Mouse (Mus musculus) adrenal gland, adult 2 months (tissue): ENCODE measurements around the gene Slc10a6. TPM values are rescaled to one million over a fixed set of nuclear protein-coding genes. Genes with fewer than 3 reads are reported as not detected.

Source experiments
- polyA plus RNA-seq: library from polyadenylated mRNA; depleted of rRNA; stranded (reverse); fragments of >200 nt; gene quantifications from 2 replicates; pipeline ENCODE4 v1.2.3, GENCODE M21; 2012; rRNA removed
- total RNA-seq, 2 experiments: library from RNA; stranded (reverse); gene quantifications; 2 replicates each; pipeline ENCODE4 v1.2.3; 2021

Slc10a6 gene
- total and polyA plus RNA-seq, 3 experiments, result 1.1 to 1.8 (median 1.3) TPM

Other genes starting within 250 kb of the Slc10a6 start
- gene Ptpn13, start 204.2 kb downstream of the Slc10a6 start, total RNA-seq, result 10 to 100 TPM; 21.4 to 32.8 TPM
- gene Ptpn13, start 204.2 kb downstream of the Slc10a6 start, polyA plus RNA-seq, result 3.6 and 4.7 TPM in 2 replicates
- gene 1700016H13Rik, start 26.6 kb upstream of the Slc10a6 start, total RNA-seq, result not detected
- gene 1700016H13Rik, start 26.6 kb upstream of the Slc10a6 start, polyA plus RNA-seq, result not detected in 2 replicates
- gene Aff1, start 63.0 kb upstream of the Slc10a6 start, total RNA-seq, result 10 to 100 TPM; 32.8 to 50.0 TPM
- 4.3 and 5.6 TPM in 2 replicates for gene Aff1, start 63.0 kb upstream of the Slc10a6 start, polyA plus RNA-seq